Mouse (Mus musculus) embryonic fibroblast, embryonic 13.5 days (primary cell): Measurements from ENCODE around the gene Ncoa3.

ENCODE experiments used
- CTCF ChIP-seq: IDR thresholded peaks from 2 replicates; pipeline ENCODE4 v1.5.1; 2011; ENCODE audit warnings: mild to moderate bottlenecking, control low read depth, low read length, moderate library complexity, borderline replicate concordance; ENCODE audit not compliant: insufficient read depth
- POLR2A ChIP-seq: IDR thresholded peaks from 2 replicates; pipeline ENCODE4 v1.6.1; 2011; ENCODE audit warnings: low read depth, mild to moderate bottlenecking, control low read depth, low read length, moderate library complexity

GRCm38 (mm10) chr2:166096300-166096699 lies 103.9 kb downstream of the Ncoa3 start:
- TF ChIP-seq POLR2A = no peak
- TF ChIP-seq CTCF = no peak
